Mouse (Mus musculus) MEL (cell line): ENCODE results near the gene Tead2. TPM values are rescaled to one million over a fixed set of nuclear protein-coding genes. Genes with fewer than 3 reads are reported as not detected.
A peak's percentile ranks its signal among the peaks of the same experiment; 100 is the strongest.

Source experiments
- DNase-seq: peaks from one replicate; pipeline ENCODE4 v3.0.0; 2011; ENCODE audit warnings: low read depth, low spot score
- H3K27ac ChIP-seq: 2 replicates; pipeline ENCODE4 v1.5.1; 2012; ENCODE audit warnings: low read depth, mild to moderate bottlenecking, control low read depth, low read length, moderate library complexity; ENCODE audit not compliant: control insufficient read depth
- H3K27me3 ChIP-seq, 2 experiments: fragments of 150-350 bp in 1 of 2; sonication (generic) in 1 of 2; 2 replicates each; pipeline ENCODE4 v1.6.1; 2012; ENCODE audit warnings: low read length in 2 of 2, mild to moderate bottlenecking in 2 of 2, improper control_type of control experiment in 1 of 2, moderate library complexity in 1 of 2; ENCODE audit not compliant: insufficient read depth in 2 of 2, control insufficient read depth in 1 of 2
- H3K36me3 ChIP-seq, 2 experiments: 2 replicates each; pipeline ENCODE4 v1.6.1; 2012 to 2014; ENCODE audit warnings: low read length in 2 of 2, improper control_type of control experiment in 1 of 2, inconsistent platforms in 1 of 2, mild to moderate bottlenecking in 1 of 2; ENCODE audit not compliant: insufficient read depth in 2 of 2, control insufficient read depth in 1 of 2
- H3K4me1 ChIP-seq, 2 experiments: fragments of 150-350 bp in 1 of 2; sonication (generic) in 1 of 2; 2 replicates each; pipeline ENCODE4 v1.6.1; 2012; ENCODE audit warnings: low read length in 2 of 2, improper control_type of control experiment in 1 of 2, mild to moderate bottlenecking in 1 of 2; ENCODE audit not compliant: insufficient read depth in 2 of 2, control insufficient read depth in 1 of 2
- H3K4me3 ChIP-seq, 2 experiments: fragments of 150-350 bp in 1 of 2; sonication (generic) in 1 of 2; 2 replicates each; pipeline ENCODE4 v1.5.1; 2012; ENCODE audit warnings: low read depth in 2 of 2, low read length in 2 of 2, mild to moderate bottlenecking in 2 of 2, moderate library complexity in 2 of 2, control low read depth in 1 of 2, improper control_type of control experiment in 1 of 2; ENCODE audit not compliant: control insufficient read depth in 1 of 2, insufficient read depth in 1 of 2
- H3K79me2 ChIP-seq: 2 replicates; pipeline ENCODE4 v1.6.1; 2012; ENCODE audit warnings: mild to moderate bottlenecking, low read length, moderate library complexity; ENCODE audit not compliant: control insufficient read depth, poor library complexity, insufficient read depth
- H3K9ac ChIP-seq: 2 replicates; pipeline ENCODE4 v1.6.1; 2012; ENCODE audit warnings: low read depth, mild to moderate bottlenecking, control low read depth, low read length, moderate library complexity; ENCODE audit not compliant: control insufficient read depth, poor library complexity, severe bottlenecking
- H3K9me3 ChIP-seq: fragments of 150-350 bp; sonication (generic); replicated peaks from 2 replicates; pipeline ENCODE4 v1.6.1; 2012; ENCODE audit warnings: mild to moderate bottlenecking, low read length, improper control_type of control experiment, moderate library complexity; ENCODE audit not compliant: insufficient read depth
- BHLHE40 ChIP-seq: IDR thresholded peaks from 2 replicates; pipeline ENCODE4 v1.6.1; 2012; ENCODE audit warnings: low read depth, mild to moderate bottlenecking, inconsistent platforms, low read length, improper control_type of control experiment, borderline replicate concordance
- CHD1 ChIP-seq: IDR thresholded peaks from 2 replicates; pipeline ENCODE4 v1.6.1; 2012; ENCODE audit warnings: low read depth, mild to moderate bottlenecking, inconsistent platforms, low read length, improper control_type of control experiment
- CHD2 ChIP-seq: IDR thresholded peaks from 2 replicates; pipeline ENCODE4 v1.6.1; 2011; ENCODE audit warnings: low read length, improper control_type of control experiment
- CTCF ChIP-seq, 3 experiments: IDR thresholded peaks in 2 of 3; conservative IDR thresholded peaks in 1 of 3; 2 replicates each; pipeline ENCODE4 v1.5.1; 2011 to 2012; ENCODE audit warnings: low read length in 3 of 3, low read depth in 2 of 3, mild to moderate bottlenecking in 2 of 3, improper control_type of control experiment in 1 of 3, inconsistent platforms in 1 of 3, mixed read lengths in 1 of 3, moderate library complexity in 1 of 3; ENCODE audit not compliant: control insufficient read depth in 1 of 3, insufficient read depth in 1 of 3, poor library complexity in 1 of 3, severe bottlenecking in 1 of 3
- ELF1 ChIP-seq: IDR thresholded peaks from 2 replicates; pipeline ENCODE4 v1.6.1; 2014; ENCODE audit warnings: low read depth, mild to moderate bottlenecking, inconsistent platforms, low read length, improper control_type of control experiment, moderate library complexity
- ETS1 ChIP-seq: IDR thresholded peaks from 2 replicates; pipeline ENCODE4 v1.6.1; 2012; ENCODE audit warnings: low read depth, mild to moderate bottlenecking, inconsistent platforms, low read length, improper control_type of control experiment, moderate library complexity
- GABPA ChIP-seq: IDR thresholded peaks from 2 replicates; pipeline ENCODE4 v1.6.1; 2012; ENCODE audit warnings: low read depth, mild to moderate bottlenecking, inconsistent platforms, low read length, improper control_type of control experiment, moderate library complexity
- GATA1 ChIP-seq: IDR thresholded peaks from 2 replicates; pipeline ENCODE4 v1.6.1; 2011; ENCODE audit warnings: low read depth, low read length, improper control_type of control experiment
- HCFC1 ChIP-seq: IDR thresholded peaks from 2 replicates; pipeline ENCODE4 v1.6.1; 2012; ENCODE audit warnings: low read depth, mild to moderate bottlenecking, inconsistent platforms, low read length, improper control_type of control experiment, moderate library complexity
- JUND ChIP-seq: IDR thresholded peaks from 2 replicates; pipeline ENCODE4 v1.6.1; 2011; ENCODE audit warnings: low read depth, mild to moderate bottlenecking, improper control_type of control experiment, low read length
- KAT2A ChIP-seq: conservative IDR thresholded peaks from 2 replicates; pipeline ENCODE4 v1.6.1; 2012; ENCODE audit warnings: low read depth, low read length, improper control_type of control experiment, inconsistent platforms
- MAFK ChIP-seq: IDR thresholded peaks from 2 replicates; pipeline ENCODE4 v1.6.1; 2011; ENCODE audit warnings: low read depth, mild to moderate bottlenecking, low read length, improper control_type of control experiment, borderline replicate concordance
- MAX ChIP-seq: IDR thresholded peaks from 2 replicates; pipeline ENCODE4 v1.6.1; 2011; ENCODE audit warnings: low read length, improper control_type of control experiment
- MAZ ChIP-seq: IDR thresholded peaks from 2 replicates; pipeline ENCODE4 v1.6.1; 2012; ENCODE audit warnings: low read depth, mild to moderate bottlenecking, inconsistent platforms, low read length, improper control_type of control experiment
- MYB ChIP-seq: IDR thresholded peaks from 2 replicates; pipeline ENCODE4 v1.6.1; 2011; ENCODE audit warnings: mild to moderate bottlenecking, low read depth, low read length, improper control_type of control experiment
- MYC ChIP-seq: IDR thresholded peaks from 2 replicates; pipeline ENCODE4 v1.6.1; 2011; ENCODE audit warnings: low read depth, mild to moderate bottlenecking, low read length, improper control_type of control experiment, moderate library complexity
- NRF1 ChIP-seq: IDR thresholded peaks from 2 replicates; pipeline ENCODE4 v1.6.1; 2014; ENCODE audit warnings: low read depth, mild to moderate bottlenecking, inconsistent platforms, low read length, improper control_type of control experiment, moderate library complexity; ENCODE audit not compliant: poor library complexity, insufficient read depth, severe bottlenecking
- POLR2A ChIP-seq, 2 experiments: IDR thresholded peaks; 2 replicates each; pipeline ENCODE4 v1.6.1; 2011 to 2012; ENCODE audit warnings: low read length in 2 of 2, mild to moderate bottlenecking in 2 of 2, control low read depth in 1 of 2, improper control_type of control experiment in 1 of 2, low read depth in 1 of 2, moderate library complexity in 1 of 2; ENCODE audit not compliant: control insufficient read depth in 1 of 2, insufficient read depth in 1 of 2, poor library complexity in 1 of 2
- RAD21 ChIP-seq: IDR thresholded peaks from 2 replicates; pipeline ENCODE4 v1.6.1; 2011; ENCODE audit warnings: mild to moderate bottlenecking, low read depth, low read length, improper control_type of control experiment
- SMC3 ChIP-seq: IDR thresholded peaks from 2 replicates; pipeline ENCODE4 v1.6.1; 2011; ENCODE audit warnings: low read depth, low read length, improper control_type of control experiment
- TAL1 ChIP-seq: IDR thresholded peaks from 2 replicates; pipeline ENCODE4 v1.6.1; 2012; ENCODE audit warnings: mild to moderate bottlenecking, inconsistent platforms, low read length, moderate library complexity, mixed read lengths
- TBP ChIP-seq: IDR thresholded peaks from 2 replicates; pipeline ENCODE4 v1.8.0; 2011; ENCODE audit warnings: low read depth, low read length, improper control_type of control experiment
- TCF12 ChIP-seq: IDR thresholded peaks from 2 replicates; pipeline ENCODE4 v1.6.1; 2014; ENCODE audit warnings: low read depth, mild to moderate bottlenecking, inconsistent platforms, low read length, improper control_type of control experiment, moderate library complexity
- USF1 ChIP-seq: IDR thresholded peaks from 2 replicates; pipeline ENCODE4 v1.6.1; 2014; ENCODE audit warnings: low read depth, mild to moderate bottlenecking, inconsistent platforms, low read length, improper control_type of control experiment, moderate library complexity
- USF2 ChIP-seq, 2 experiments: IDR thresholded peaks; 2 replicates each; pipeline ENCODE4 v1.6.1; 2011 to 2012; ENCODE audit warnings: improper control_type of control experiment in 2 of 2, low read length in 2 of 2, borderline replicate concordance in 1 of 2, inconsistent platforms in 1 of 2, low read depth in 1 of 2, mild to moderate bottlenecking in 1 of 2; ENCODE audit not compliant: insufficient read depth in 1 of 2
- ZC3H11A ChIP-seq: IDR thresholded peaks from 2 replicates; pipeline ENCODE4 v1.6.1; 2012; ENCODE audit warnings: low read depth, mild to moderate bottlenecking, inconsistent platforms, low read length, improper control_type of control experiment
- ZKSCAN1 ChIP-seq: IDR thresholded peaks from 2 replicates; pipeline ENCODE4 v1.6.1; 2012; ENCODE audit warnings: low read depth, mild to moderate bottlenecking, inconsistent platforms, low read length, improper control_type of control experiment, moderate library complexity
- ZMIZ1 ChIP-seq: IDR thresholded peaks from 2 replicates; pipeline ENCODE4 v1.6.1; 2012; ENCODE audit warnings: low read depth, mild to moderate bottlenecking, inconsistent platforms, low read length, improper control_type of control experiment, moderate library complexity
- ZNF384 ChIP-seq: IDR thresholded peaks from 2 replicates; pipeline ENCODE4 v1.6.1; 2012; ENCODE audit warnings: low read depth, mild to moderate bottlenecking, inconsistent platforms, low read length, improper control_type of control experiment
- polyA plus RNA-seq, 2 experiments: library from polyadenylated mRNA; stranded (reverse) in 1 of 2; unstranded in 1 of 2; fragments of >175 nt in 1 of 2; fragments of >200 nt in 1 of 2; gene quantifications; 2 replicates each; pipeline versions ENCODE4 v1.2.1 to v1.2.4; 2012; ENCODE audit warnings: low replicate concordance in 2 of 2, low read depth in 1 of 2; ENCODE audit not compliant: insufficient read length in 2 of 2, insufficient read depth in 1 of 2, missing spikeins in 1 of 2
- total RNA-seq: library from RNA; depleted of rRNA; stranded (reverse); fragments of 300-350 nt; gene quantifications from 2 replicates; pipeline ENCODE4 v1.2.3, GENCODE M21; 2012

Gene Tead2
- total and polyA plus RNA-seq, 3 experiments, result 0.19 to 0.38 TPM; not detected in 1

DNA sequence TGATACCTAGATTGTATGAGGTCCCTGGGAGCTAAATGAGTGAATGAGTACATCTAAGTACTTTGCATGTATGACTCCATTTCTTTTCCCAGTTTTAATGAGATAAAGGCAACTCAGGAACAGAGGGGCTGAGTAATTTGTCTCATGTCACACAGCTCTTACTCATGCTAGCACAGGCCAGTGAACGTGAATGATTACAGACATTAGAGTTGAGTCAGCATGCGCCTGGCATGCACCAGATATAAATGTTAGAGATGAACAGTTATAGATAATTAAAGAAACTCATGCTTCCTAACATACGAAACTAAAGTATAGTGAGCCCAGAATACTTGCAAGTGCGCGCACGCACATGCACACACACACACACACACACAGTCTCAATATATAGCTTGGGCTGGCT, 25.4 kb upstream of the Tead2 start (continued):
- TF ChIP-seq MAZ (no peak), RAD21 (no peak)
- TF ChIP-seq, all 39 proteins: peak for 11

DNA sequence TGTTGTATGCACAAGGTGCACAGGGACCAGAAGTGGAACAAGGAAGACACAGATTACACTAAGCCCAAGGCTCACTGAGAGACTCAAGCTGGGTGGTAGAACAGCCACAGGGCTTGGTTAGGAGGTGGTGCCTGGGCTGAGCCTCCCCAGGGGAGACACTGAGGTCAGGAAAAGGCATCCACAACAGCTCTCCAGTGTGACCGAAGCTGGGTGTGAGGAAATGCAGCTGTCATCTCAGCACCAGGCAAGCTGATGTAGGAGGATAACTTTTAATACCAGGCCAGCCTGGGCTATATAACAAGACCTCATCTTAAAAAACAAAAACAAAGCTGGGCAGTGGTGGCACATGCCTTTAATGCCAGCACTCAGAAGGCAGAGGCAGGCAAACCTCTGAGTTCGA, 24.4 kb upstream of the Tead2 start:
- no peaks in the 10 kb centered on the region for H3K9me3 ChIP-seq
- H3K79me2 ChIP-seq, result no peaks in the 10 kb centered on the region
- H3K36me3 ChIP-seq, result peaks cover 0 to 14% of the 10 kb centered on the region in 2 experiments; a peak in 2 of 4 replicates
- H3K4me1 ChIP-seq, result peaks cover 26 to 41% of the 10 kb centered on the region in 2 experiments
- no peak overlapping the region for H3K9ac ChIP-seq
- no peak overlapping the region for H3K27ac ChIP-seq
- no peaks in the 10 kb centered on the region for H3K27me3 ChIP-seq
- no peak for DNase-seq
- no peak overlapping the region for H3K4me3 ChIP-seq
- no peak for TF ChIP-seq CTCF (IDR thresholded peaks at IDR 0.05 in 2 of 3, conservative IDR thresholded peaks at IDR 0.05 in 1 of 3; ENCODE audit: control insufficient read depth in 1 of 3, insufficient read depth in 1 of 3, low read depth in 2 of 3, low read length in 3 of 3, poor library complexity in 1 of 3, severe bottlenecking in 1 of 3)
- no peak for TF ChIP-seq ELF1
- TF ChIP-seq JUND, result no peak
- TF ChIP-seq ZNF384, result no peak
- TF ChIP-seq TAL1, result no peak
- TF ChIP-seq ETS1, result no peak
- no peak for TF ChIP-seq KAT2A
- TF ChIP-seq ZMIZ1, result no peak
- TF ChIP-seq MYB, result no peak
- no peak for TF ChIP-seq SMC3
- TF ChIP-seq, all 39 proteins: peak for 0

DNA sequence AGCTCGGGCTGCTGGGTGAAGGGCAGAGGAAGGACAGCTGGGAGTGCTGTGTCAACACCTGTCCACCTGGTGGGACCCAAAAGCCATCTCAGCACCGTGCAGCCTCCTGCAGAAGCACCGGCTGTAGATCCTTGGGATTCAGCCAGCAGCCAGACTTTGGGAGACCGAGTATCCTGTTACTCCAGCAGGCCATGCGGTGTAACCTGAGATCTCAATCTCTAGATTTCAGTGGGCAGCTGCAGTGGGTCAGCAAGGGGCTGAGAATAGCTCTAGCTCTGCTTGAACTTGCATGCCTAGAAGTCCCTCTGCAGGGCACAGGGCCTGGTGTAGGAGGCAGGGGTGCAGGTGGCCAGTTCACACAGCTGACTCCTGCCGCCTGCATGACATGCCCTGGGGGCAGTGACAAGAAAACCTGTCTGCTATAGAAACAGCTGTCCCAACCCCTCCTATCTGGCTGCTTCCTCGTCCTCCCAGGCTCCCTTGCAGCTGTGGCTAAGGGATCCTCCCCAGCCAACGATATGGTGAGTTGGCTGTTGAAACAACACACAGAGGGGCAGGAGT, 23.7 kb upstream of the Tead2 start:
- peak; percentile 64 for DNase-seq
- H3K4me1 ChIP-seq, result peaks cover 26 to 41% of the 10 kb centered on the region in 2 experiments
- peaks cover 0 to 14% of the 10 kb centered on the region in 2 experiments; a peak in 2 of 4 replicates for H3K36me3 ChIP-seq
- no peaks in the 10 kb centered on the region for H3K27me3 ChIP-seq
- no peak overlapping the region for H3K27ac ChIP-seq
- H3K9ac ChIP-seq, result no peak overlapping the region
- H3K79me2 ChIP-seq, result no peaks in the 10 kb centered on the region
- H3K9me3 ChIP-seq, result no peaks in the 10 kb centered on the region
- H3K4me3 ChIP-seq, result no peak overlapping the region
- TF ChIP-seq USF2 (IDR thresholded peaks at IDR 0.05; ENCODE audit: borderline replicate concordance in 1 of 2, insufficient read depth in 1 of 2, low read depth in 1 of 2, low read length in 2 of 2) (no peak), ETS1 (peak; percentile 65), SMC3 (no peak), CHD2 (no peak), ZKSCAN1 (no peak), MYB (no peak), TBP (no peak), USF1 (no peak), CTCF (IDR thresholded peaks at IDR 0.05 in 2 of 3, conservative IDR thresholded peaks at IDR 0.05 in 1 of 3; ENCODE audit: control insufficient read depth in 1 of 3, insufficient read depth in 1 of 3, low read depth in 2 of 3, low read length in 3 of 3, poor library complexity in 1 of 3, severe bottlenecking in 1 of 3) (no peak), MYC (no peak), TAL1 (no peak), RAD21 (no peak), ZMIZ1 (no peak), POLR2A (IDR thresholded peaks at IDR 0.05; ENCODE audit: control insufficient read depth in 1 of 2, insufficient read depth in 1 of 2, low read depth in 1 of 2, low read length in 2 of 2, poor library complexity in 1 of 2) (no peak), HCFC1 (no peak), NRF1 (no peak), ZC3H11A (no peak), TCF12 (peak; percentile 43; the same call in 1 of the 2 replicates), GABPA (no peak), CHD1 (no peak), MAFK (no peak), GATA1 (no peak), MAX (no peak), BHLHE40 (no peak)
